Mouse (Mus musculus) stomach, adult 2 months (tissue): ENCODE measurements around the gene Zmynd15. TPM values are rescaled to one million over a fixed set of nuclear protein-coding genes. Genes with fewer than 3 reads are reported as not detected.

Experiments
- polyA plus RNA-seq: library from polyadenylated mRNA; depleted of rRNA; stranded (reverse); fragments of >200 nt; gene quantifications from 2 replicates; pipeline ENCODE4 v1.2.3, GENCODE M21; 2012; rRNA removed

Zmynd15 gene
- polyA plus RNA-seq = 2.3 TPM in 2 replicates

GRCm38 (mm10) chr11:70458688-70459600, at the start of gene Zmynd15:
TSS of gene Zmynd15 (plus strand) at chr11:70459433.

GRCm38 (mm10) chr11:70409594-70410296, 49.5 kb upstream of the Zmynd15 start, which contains the start of gene Pelp1:
TSS of gene Pelp1 (minus strand) at chr11:70410031.

GRCm38 (mm10) chr11:70432048-70432894, 27.0 kb upstream of the Zmynd15 start, which contains the start of gene Arrb2:
TSS of gene Arrb2 (plus strand) at chr11:70432635.

GRCm38 (mm10) chr11:70451797-70452498, 7.3 kb upstream of the Zmynd15 start, which contains the start of gene Med11:
TSS of gene Med11 (plus strand) at chr11:70451919.

GRCm38 (mm10) chr11:70459601-70460101, 418 bp downstream of the Zmynd15 start, which contains the start of gene Cxcl16:
TSS of gene Cxcl16 (minus strand) at chr11:70459984.

DNA sequence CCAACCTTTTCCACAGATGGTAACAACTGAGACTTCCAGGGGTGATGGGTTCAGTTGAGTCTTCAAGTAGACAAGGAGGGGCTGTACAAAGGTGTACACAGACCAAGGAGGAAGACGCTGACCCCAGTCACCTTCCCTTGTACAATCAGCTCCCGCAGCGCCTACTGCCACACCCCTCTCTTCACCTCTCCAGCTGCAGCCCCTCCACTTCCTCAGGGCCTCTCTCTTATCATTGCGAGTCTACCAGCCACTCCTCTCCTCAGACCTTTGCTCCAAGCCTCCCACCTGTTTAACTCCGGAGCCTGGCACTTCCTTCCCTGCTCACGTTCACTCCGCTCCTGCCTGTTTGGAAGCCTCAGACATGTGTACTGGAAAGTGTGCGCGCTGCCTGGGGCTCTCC, 45.7 kb downstream of the Zmynd15 start, which contains the start of gene Tm4sf5:
TSS of gene Tm4sf5 (plus strand) at position 275 of the 400 bp plus-strand sequence.

DNA sequence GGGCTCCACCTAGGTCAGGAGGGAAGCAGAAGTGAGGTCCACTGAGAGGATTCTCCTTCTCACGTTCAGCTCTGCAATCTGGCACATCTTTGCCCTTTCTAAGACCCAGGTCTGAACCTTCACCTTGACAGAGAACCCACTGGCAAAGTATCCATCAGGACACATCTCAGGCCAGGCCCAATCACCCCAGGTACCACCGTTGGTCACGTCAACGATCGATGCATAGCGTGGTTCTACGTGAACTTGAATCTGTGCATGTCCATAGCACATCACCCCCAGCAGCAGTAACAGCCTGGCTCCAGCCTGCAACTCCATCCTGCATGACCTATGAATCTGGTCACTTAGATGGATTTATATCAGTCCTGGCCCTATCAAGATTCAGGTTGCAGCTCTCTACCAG, 55.1 kb downstream of the Zmynd15 start, which contains the start of gene Vmo1:
TSS of gene Vmo1 (minus strand) at position 329 of the 400 bp plus-strand sequence.

Other genes starting within 250 kb of the Zmynd15 start
- 36.1 and 38.9 TPM in 2 replicates for gene Slc16a11, start 246.7 kb upstream of the Zmynd15 start, polyA plus RNA-seq
- 3.0 and 3.9 TPM in 2 replicates for gene Slc16a13, start 238.4 kb upstream of the Zmynd15 start, polyA plus RNA-seq
- gene Bcl6b, start 229.6 kb upstream of the Zmynd15 start, polyA plus RNA-seq = 1.9 and 2.1 TPM in 2 replicates
- gene 0610010K14Rik, start 221.5 kb upstream of the Zmynd15 start, polyA plus RNA-seq = 20.2 and 24.1 TPM in 2 replicates
- 4.3 and 5.2 TPM in 2 replicates for gene Gm21988, start 219.6 kb upstream of the Zmynd15 start, polyA plus RNA-seq
- gene Rnasek, start 219.6 kb upstream of the Zmynd15 start, polyA plus RNA-seq = 128 and 152 TPM in 2 replicates
- 3.8 and 5.6 TPM in 2 replicates for gene Alox12, start 204.1 kb upstream of the Zmynd15 start, polyA plus RNA-seq
- gene Alox12e, start 136.8 kb upstream of the Zmynd15 start, polyA plus RNA-seq = 0.29 and 0.41 TPM in 2 replicates
- 3.4 and 10.5 TPM in 2 replicates for gene Alox15, start 107.4 kb upstream of the Zmynd15 start, polyA plus RNA-seq
- gene Pelp1, start 49.4 kb upstream of the Zmynd15 start, polyA plus RNA-seq = 9.3 and 10.3 TPM in 2 replicates
- 16.9 and 23.4 TPM in 2 replicates for gene Arrb2, start 26.8 kb upstream of the Zmynd15 start, polyA plus RNA-seq
- gene Med11, start 7.5 kb upstream of the Zmynd15 start, polyA plus RNA-seq = 6.9 and 7.9 TPM in 2 replicates
- 14.1 and 16.5 TPM in 2 replicates for gene Cxcl16, start 551 bp downstream of the Zmynd15 start, polyA plus RNA-seq
- 9.1 and 10.4 TPM in 2 replicates for gene Tm4sf5, start 45.8 kb downstream of the Zmynd15 start, polyA plus RNA-seq
- gene Vmo1, start 55.2 kb downstream of the Zmynd15 start, polyA plus RNA-seq = not detected in 2 replicates
- 0.10 TPM in 1 of 2 replicates, not detected in the other for gene Gltpd2, start 59.8 kb downstream of the Zmynd15 start, polyA plus RNA-seq
- 154 and 176 TPM in 2 replicates for gene Psmb6, start 65.9 kb downstream of the Zmynd15 start, polyA plus RNA-seq
- not detected in 2 replicates for gene Gm40193, start 73.5 kb downstream of the Zmynd15 start, polyA plus RNA-seq
- gene Pld2, start 80.6 kb downstream of the Zmynd15 start, polyA plus RNA-seq = 25.1 and 27.7 TPM in 2 replicates
- gene Mink1, start 103.4 kb downstream of the Zmynd15 start, polyA plus RNA-seq = 57.1 and 69.6 TPM in 2 replicates
- not detected in 2 replicates for gene 4930544D05Rik, start 156.4 kb downstream of the Zmynd15 start, polyA plus RNA-seq
- 0.42 TPM in 1 of 2 replicates, not detected in the other for gene Chrne, start 159.8 kb downstream of the Zmynd15 start, polyA plus RNA-seq
- 0.05 and 0.16 TPM in 2 replicates for gene Gp1ba, start 179.7 kb downstream of the Zmynd15 start, polyA plus RNA-seq
- 33.9 and 37.1 TPM in 2 replicates for gene Rnf167, start 187.8 kb downstream of the Zmynd15 start, polyA plus RNA-seq
- gene Slc25a11, start 188.0 kb downstream of the Zmynd15 start, polyA plus RNA-seq = 46.6 and 58.0 TPM in 2 replicates
- 1,547 and 3,714 TPM in 2 replicates for gene Pfn1, start 195.2 kb downstream of the Zmynd15 start, polyA plus RNA-seq
- 17.5 and 26.2 TPM in 2 replicates for gene Eno3, start 197.8 kb downstream of the Zmynd15 start, polyA plus RNA-seq
- gene Spag7, start 210.0 kb downstream of the Zmynd15 start, polyA plus RNA-seq = 8.1 and 8.5 TPM in 2 replicates
- 17.7 and 19.8 TPM in 2 replicates for gene Camta2, start 228.7 kb downstream of the Zmynd15 start, polyA plus RNA-seq
- gene Inca1, start 240.7 kb downstream of the Zmynd15 start, polyA plus RNA-seq = 0.63 and 1.0 TPM in 2 replicates
- 42.2 and 58.4 TPM in 2 replicates for gene Kif1c, start 241.1 kb downstream of the Zmynd15 start, polyA plus RNA-seq